Mouse (Mus musculus): ENCODE measurements around the gene Dennd4b. TPM values are rescaled to one million over a fixed set of nuclear protein-coding genes. Genes with fewer than 3 reads are reported as not detected.
"Not testable (repeated sequence)": the region's sequence is repeated elsewhere in the genome, so short reads cannot be mapped to it uniquely, and the experiment has no call there.

Dennd4b gene
- polyA plus RNA-seq, 1 experiment from 2014 or later, result 7.5 TPM

- Histone ChIP-seq H3K27ac (ENCODE audit: low read depth, low read length) (peak within 1 kb of the TSS; percentile 84), H3K36me3 (ENCODE audit: control insufficient read depth, insufficient read depth, low read length) (peaks cover 12% of the 10 kb centered on the region), H3K9ac (ENCODE audit: low read depth, low read length) (peak within 1 kb of the TSS; percentile 88), H3K4me1 (replicated peaks; ENCODE audit: control insufficient read depth, insufficient read depth, low read length) (peaks cover 10% of the 10 kb centered on the region), H3K9me3 (ENCODE audit: control insufficient read depth, low read length) (no peaks in the 10 kb centered on the region), H3K27me3 (replicated peaks; ENCODE audit: control insufficient read depth, insufficient read depth, low read length) (no peaks in the 10 kb centered on the region), H3K4me3 (ENCODE audit: low read depth, low read length) (peak within 1 kb of the TSS; percentile 81), H3K4me2 (peak within 1 kb of the TSS; percentile 97)
- WGBS, result under 1% methylated on average over 44 of the region's 44 CpGs
- DNase-seq (ENCODE audit: low spot score) (peak; percentile 88), ATAC-seq (replicated peaks; ENCODE audit: low FRiP score) (peak; percentile 94)
Observed at GRCm38 (mm10) chr3:90247960-90248745, 16.8 kb upstream of the Dennd4b start, which contains the start of gene Slc39a1. Gene Slc39a1 (plus strand): TSS chr3:90248172.

- peaks cover 10% of the 10 kb centered on the region for H3K4me1 ChIP-seq (replicated peaks; ENCODE audit: control insufficient read depth, insufficient read depth, low read length)
- DNase-seq (ENCODE audit: low spot score), result no peak
- H3K36me3 ChIP-seq (ENCODE audit: control insufficient read depth, insufficient read depth, low read length), result peaks cover 12% of the 10 kb centered on the region
- no peak; the same call in 1 of the 2 replicates for ATAC-seq (replicated peaks; ENCODE audit: low FRiP score)
- H3K9me3 ChIP-seq (ENCODE audit: control insufficient read depth, low read length), result no peaks in the 10 kb centered on the region
- H3K27ac ChIP-seq (ENCODE audit: low read depth, low read length), result peak overlapping the region; percentile 84
- no peaks in the 10 kb centered on the region for H3K27me3 ChIP-seq (replicated peaks; ENCODE audit: control insufficient read depth, insufficient read depth, low read length)
- H3K4me3 ChIP-seq (ENCODE audit: low read depth, low read length), result peak overlapping the region; percentile 81
- peak overlapping the region; percentile 97 for H3K4me2 ChIP-seq
- peak overlapping the region; percentile 88 for H3K9ac ChIP-seq (ENCODE audit: low read depth, low read length)
- WGBS, result 5% methylated on average over 10 of the region's 10 CpGs
Observed at GRCm38 (mm10) chr3:90248746-90249100, 16.3 kb upstream of the Dennd4b start.

- H3K27ac ChIP-seq (ENCODE audit: low read depth, low read length), result no peak overlapping the region
- H3K9me3 ChIP-seq (ENCODE audit: control insufficient read depth, low read length), result no peaks in the 10 kb centered on the region
- DNase-seq (ENCODE audit: low spot score) (no peak), ATAC-seq (replicated peaks; ENCODE audit: low FRiP score) (no peak)
- no peaks in the 10 kb centered on the region for H3K27me3 ChIP-seq (replicated peaks; ENCODE audit: control insufficient read depth, insufficient read depth, low read length)
- H3K36me3 ChIP-seq (ENCODE audit: control insufficient read depth, insufficient read depth, low read length), result peaks cover 12% of the 10 kb centered on the region
- WGBS, result 91% methylated on average over 6 of the region's 6 CpGs
- H3K4me2 ChIP-seq, result no peak overlapping the region
- peaks cover 19% of the 10 kb centered on the region for H3K4me1 ChIP-seq (replicated peaks; ENCODE audit: control insufficient read depth, insufficient read depth, low read length)
- no peak overlapping the region for H3K9ac ChIP-seq (ENCODE audit: low read depth, low read length)
- no peak overlapping the region for H3K4me3 ChIP-seq (ENCODE audit: low read depth, low read length)
Observed at GRCm38 (mm10) chr3:90250791-90251190, 14.2 kb upstream of the Dennd4b start.

GRCm38 (mm10) chr3:90251731-90252226 is 13.2 kb upstream of the Dennd4b start:
- H3K9me3 ChIP-seq (ENCODE audit: control insufficient read depth, low read length); ATAC-seq (replicated peaks; ENCODE audit: low FRiP score); H3K9ac ChIP-seq (ENCODE audit: low read depth, low read length); H3K4me2 ChIP-seq; DNase-seq (ENCODE audit: low spot score); H3K27ac ChIP-seq (ENCODE audit: low read depth, low read length); H3K27me3 ChIP-seq (replicated peaks; ENCODE audit: control insufficient read depth, insufficient read depth, low read length); H3K4me3 ChIP-seq (ENCODE audit: low read depth, low read length): not testable (repeated sequence)
- peaks cover 12% of the 10 kb centered on the region for H3K36me3 ChIP-seq (ENCODE audit: control insufficient read depth, insufficient read depth, low read length)
- peaks cover 21% of the 10 kb centered on the region for H3K4me1 ChIP-seq (replicated peaks; ENCODE audit: control insufficient read depth, insufficient read depth, low read length)
- 90% methylated on average over 8 of the region's 12 CpGs for WGBS

- not testable (repeated sequence) for DNase-seq (ENCODE audit: low spot score); H3K4me3 ChIP-seq (ENCODE audit: low read depth, low read length); H3K9me3 ChIP-seq (ENCODE audit: control insufficient read depth, low read length); H3K27me3 ChIP-seq (replicated peaks; ENCODE audit: control insufficient read depth, insufficient read depth, low read length); ATAC-seq (replicated peaks; ENCODE audit: low FRiP score); H3K4me2 ChIP-seq; H3K9ac ChIP-seq (ENCODE audit: low read depth, low read length); H3K27ac ChIP-seq (ENCODE audit: low read depth, low read length)
- peaks cover 12% of the 10 kb centered on the region for H3K36me3 ChIP-seq (ENCODE audit: control insufficient read depth, insufficient read depth, low read length)
- 90% methylated on average over 2 of the region's 2 CpGs for WGBS
- H3K4me1 ChIP-seq (replicated peaks; ENCODE audit: control insufficient read depth, insufficient read depth, low read length), result peaks cover 21% of the 10 kb centered on the region
Observed at GRCm38 (mm10) chr3:90252659-90253058, 12.3 kb upstream of the Dennd4b start.

- Histone ChIP-seq H3K36me3 (ENCODE audit: control insufficient read depth, insufficient read depth, low read length) (peaks cover 12% of the 10 kb centered on the region), H3K4me1 (replicated peaks; ENCODE audit: control insufficient read depth, insufficient read depth, low read length) (peaks cover 21% of the 10 kb centered on the region)
- ATAC-seq (replicated peaks; ENCODE audit: low FRiP score); H3K9ac ChIP-seq (ENCODE audit: low read depth, low read length); H3K4me2 ChIP-seq; H3K27me3 ChIP-seq (replicated peaks; ENCODE audit: control insufficient read depth, insufficient read depth, low read length); H3K9me3 ChIP-seq (ENCODE audit: control insufficient read depth, low read length); H3K4me3 ChIP-seq (ENCODE audit: low read depth, low read length); DNase-seq (ENCODE audit: low spot score); H3K27ac ChIP-seq (ENCODE audit: low read depth, low read length): not testable (repeated sequence)
- WGBS, result 71% methylated on average over 1 of the region's 1 CpGs
Observed at GRCm38 (mm10) chr3:90253174-90253573, 11.8 kb upstream of the Dennd4b start.

GRCm38 (mm10) chr3:90253653-90254418 is 11.1 kb upstream of the Dennd4b start, which contains the start of gene Crtc2:
Gene Crtc2 (plus strand): TSS chr3:90254163.
- Histone ChIP-seq H3K4me1 (replicated peaks; ENCODE audit: control insufficient read depth, insufficient read depth, low read length) (peaks cover 19% of the 10 kb centered on the region), H3K36me3 (ENCODE audit: control insufficient read depth, insufficient read depth, low read length) (peaks cover 12% of the 10 kb centered on the region), H3K9ac (ENCODE audit: low read depth, low read length) (peak within 1 kb of the TSS; percentile 90), H3K4me3 (ENCODE audit: low read depth, low read length) (peak within 1 kb of the TSS; percentile 96), H3K27me3 (replicated peaks; ENCODE audit: control insufficient read depth, insufficient read depth, low read length) (no peaks in the 10 kb centered on the region), H3K9me3 (ENCODE audit: control insufficient read depth, low read length) (no peaks in the 10 kb centered on the region), H3K4me2 (peak within 1 kb of the TSS; percentile 77), H3K27ac (ENCODE audit: low read depth, low read length) (peak within 1 kb of the TSS; percentile 74)
- ATAC-seq (replicated peaks; ENCODE audit: low FRiP score) (peak; percentile 99), DNase-seq (ENCODE audit: low spot score) (peak; percentile 89)
- 2% methylated on average over 40 of the region's 40 CpGs for WGBS

GRCm38 (mm10) chr3:90254419-90255193 is 10.4 kb upstream of the Dennd4b start:
- peak overlapping the region; percentile 77 for H3K4me2 ChIP-seq
- WGBS, result under 1% methylated on average over 41 of the region's 41 CpGs
- H3K9me3 ChIP-seq (ENCODE audit: control insufficient read depth, low read length), result no peaks in the 10 kb centered on the region
- H3K9ac ChIP-seq (ENCODE audit: low read depth, low read length), result peak overlapping the region; percentile 90
- H3K27me3 ChIP-seq (replicated peaks; ENCODE audit: control insufficient read depth, insufficient read depth, low read length), result no peaks in the 10 kb centered on the region
- ATAC-seq (replicated peaks; ENCODE audit: low FRiP score), result peak; percentile 73
- peaks cover 13% of the 10 kb centered on the region for H3K4me1 ChIP-seq (replicated peaks; ENCODE audit: control insufficient read depth, insufficient read depth, low read length)
- peak overlapping the region; percentile 74 for H3K27ac ChIP-seq (ENCODE audit: low read depth, low read length)
- peak overlapping the region; percentile 96 for H3K4me3 ChIP-seq (ENCODE audit: low read depth, low read length)
- peak; percentile 58 for DNase-seq (ENCODE audit: low spot score)
- H3K36me3 ChIP-seq (ENCODE audit: control insufficient read depth, insufficient read depth, low read length), result peaks cover 14% of the 10 kb centered on the region

Measured in liver, embryonic 11.5 days (tissue).